Mouse (Mus musculus) adrenal gland, adult 2 months (tissue): ENCODE measurements around the gene Cab39l. TPM values are rescaled to one million over a fixed set of nuclear protein-coding genes. Genes with fewer than 3 reads are reported as not detected.

Source experiments
- DNase-seq: peaks from one replicate; pipeline ENCODE4 v3.0.0; 2021
- polyA plus RNA-seq: library from polyadenylated mRNA; depleted of rRNA; stranded (reverse); fragments of >200 nt; gene quantifications from 2 replicates; pipeline ENCODE4 v1.2.3, GENCODE M21; 2012
- total RNA-seq, 2 experiments: library from RNA; stranded (reverse); gene quantifications; 2 replicates each; pipeline ENCODE4 v1.2.3; 2021

Cab39l gene
- total and polyA plus RNA-seq, 3 experiments, result 5.1 to 45.3 (median 42.0) TPM

DNA sequence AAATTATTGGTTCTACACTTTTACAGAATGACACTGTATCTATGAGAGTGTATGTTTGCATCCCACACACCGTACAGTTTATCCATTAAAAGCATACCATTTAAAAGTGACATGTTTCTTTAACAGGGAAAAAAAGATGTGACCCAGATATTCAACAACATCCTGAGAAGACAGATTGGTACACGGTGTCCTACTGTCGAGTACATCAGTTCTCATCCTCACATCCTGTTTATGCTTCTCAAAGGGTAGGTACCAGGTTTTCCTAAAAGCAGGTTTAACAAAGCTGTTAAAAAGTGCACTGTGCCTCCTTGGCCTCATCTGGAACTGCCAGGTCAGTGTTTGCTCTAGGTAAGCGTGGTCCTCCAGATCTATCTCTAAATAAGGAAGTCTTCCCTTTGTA, 65.4 kb downstream of the Cab39l start:
- DNase-seq, result no peak

DNA sequence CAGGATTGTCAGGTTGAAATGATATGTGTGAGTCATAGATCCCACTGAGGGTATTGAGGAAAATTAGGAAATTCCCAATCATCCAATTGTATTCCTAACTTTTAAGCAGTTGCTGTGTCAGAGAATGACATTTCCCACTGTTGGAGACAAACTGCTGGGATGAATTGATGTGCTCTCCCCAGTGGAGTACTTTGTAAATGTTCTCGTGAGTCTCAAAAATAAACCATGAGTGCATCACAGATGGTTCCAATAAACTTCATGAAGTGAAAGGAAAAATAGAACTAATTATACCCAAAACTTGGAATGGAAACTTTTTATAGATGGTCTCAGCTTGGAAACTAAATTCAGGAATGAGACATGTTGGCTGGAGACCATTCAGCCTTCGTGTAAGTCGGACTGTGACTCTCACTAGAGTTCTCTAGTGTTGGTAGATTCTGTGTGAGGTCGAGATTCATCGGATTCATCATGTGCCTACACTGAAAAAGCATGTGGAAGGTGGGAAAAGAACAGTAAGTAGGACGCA, 73.2 kb downstream of the Cab39l start:
- no peak for DNase-seq

GRCm38 (mm10) chr14:59525843-59526242, 85.1 kb downstream of the Cab39l start:
- DNase-seq, result no peak

- DNase-seq, result no peak
Measured at GRCm38 (mm10) chr14:59530801-59531200, 90.0 kb downstream of the Cab39l start.

- DNase-seq, result no peak
Measured at GRCm38 (mm10) chr14:59532986-59533385, 92.2 kb downstream of the Cab39l start.

GRCm38 (mm10) chr14:59533908-59534307, 93.1 kb downstream of the Cab39l start:
- DNase-seq, result no peak

DNA sequence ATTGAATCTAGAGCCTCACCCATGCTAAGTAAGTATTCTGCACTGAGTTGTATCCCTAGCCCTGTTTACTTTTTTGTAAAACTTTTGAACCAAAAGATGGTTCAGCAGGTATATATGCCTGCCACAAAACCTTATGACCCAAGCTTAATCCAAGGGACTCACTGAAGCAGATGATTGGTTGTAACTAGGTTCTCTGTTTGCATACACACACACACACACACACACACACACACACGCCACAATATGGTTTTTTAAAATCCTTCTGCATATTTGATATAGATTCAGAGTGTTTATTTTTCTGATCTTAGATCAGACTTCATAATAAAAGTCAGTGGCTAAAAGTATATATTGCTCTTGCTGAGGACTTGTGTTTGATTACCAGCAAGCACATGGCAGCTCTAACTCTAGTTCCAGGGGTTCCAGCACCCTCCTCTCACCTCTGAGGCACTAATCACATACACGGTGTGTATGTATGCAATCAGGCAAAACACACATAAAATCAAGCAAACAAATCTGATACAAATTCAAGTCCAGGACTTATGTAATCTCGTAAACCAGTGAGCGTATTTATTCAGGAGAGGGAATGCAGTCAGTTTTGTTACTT, 97.2 kb downstream of the Cab39l start:
- DNase-seq, result no peak

- no peak for DNase-seq
Measured at GRCm38 (mm10) chr14:59540230-59540629, 99.5 kb downstream of the Cab39l start.

DNA sequence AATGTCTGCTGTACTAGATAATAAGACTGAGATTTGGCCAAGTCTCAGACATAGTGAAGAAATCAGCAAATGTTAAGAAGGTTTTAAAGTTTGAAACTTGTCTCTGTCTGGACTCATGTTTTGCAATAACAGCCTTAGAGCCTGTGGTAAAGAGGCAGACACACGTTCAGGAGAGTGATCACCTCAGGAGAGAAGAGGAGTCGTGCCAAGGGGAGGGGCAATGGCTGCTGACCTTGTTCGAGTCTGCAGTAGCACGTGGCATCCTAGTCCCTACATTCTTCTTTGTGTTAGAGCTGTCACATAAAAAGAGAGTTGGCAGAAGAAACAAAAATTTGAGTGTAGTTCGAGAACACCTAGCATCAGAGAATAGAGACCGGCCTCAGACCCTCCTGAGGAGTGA, 100.0 kb downstream of the Cab39l start:
- peak; percentile 68 for DNase-seq

GRCm38 (mm10) chr14:59543158-59543826, 102.5 kb downstream of the Cab39l start:
- no peak for DNase-seq

- no peak for DNase-seq
Measured at GRCm38 (mm10) chr14:59543956-59544355, 103.2 kb downstream of the Cab39l start.

DNA sequence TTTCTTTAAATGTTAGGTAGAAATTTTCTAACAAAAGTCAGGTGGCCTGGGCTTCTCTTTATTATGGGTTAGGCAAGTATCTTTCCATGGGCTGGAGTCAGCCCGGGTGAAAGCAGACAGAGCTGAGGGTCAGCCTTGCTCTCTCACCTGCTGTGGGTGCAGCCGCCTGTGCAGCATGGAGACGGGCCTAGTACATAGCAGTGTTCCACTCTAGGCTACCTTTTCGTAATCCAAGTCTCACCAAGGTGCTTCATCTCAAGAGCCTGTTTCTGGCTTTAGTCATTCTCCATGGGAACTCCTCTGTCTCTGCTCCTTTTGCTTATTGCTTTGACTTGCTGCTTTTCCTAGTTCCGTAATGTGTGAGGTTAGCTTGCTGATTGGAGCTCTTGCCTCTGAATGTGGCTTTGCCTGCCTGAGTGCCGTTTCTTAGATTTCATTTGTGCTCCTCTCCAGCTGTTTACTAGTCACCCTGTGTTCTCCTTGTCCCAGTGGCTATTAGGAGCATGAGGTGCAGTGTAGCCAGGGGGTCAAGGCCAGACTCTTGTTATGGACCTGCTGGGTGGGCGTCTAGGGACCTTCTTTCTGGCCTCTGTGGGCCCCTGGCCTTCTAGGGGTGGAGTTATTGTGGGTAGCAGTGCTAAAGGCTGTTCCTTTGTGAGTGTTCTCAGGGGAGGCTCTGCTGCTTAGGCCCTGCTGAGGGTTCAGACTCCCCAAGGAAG, 105.5 kb downstream of the Cab39l start:
- no peak for DNase-seq

DNA sequence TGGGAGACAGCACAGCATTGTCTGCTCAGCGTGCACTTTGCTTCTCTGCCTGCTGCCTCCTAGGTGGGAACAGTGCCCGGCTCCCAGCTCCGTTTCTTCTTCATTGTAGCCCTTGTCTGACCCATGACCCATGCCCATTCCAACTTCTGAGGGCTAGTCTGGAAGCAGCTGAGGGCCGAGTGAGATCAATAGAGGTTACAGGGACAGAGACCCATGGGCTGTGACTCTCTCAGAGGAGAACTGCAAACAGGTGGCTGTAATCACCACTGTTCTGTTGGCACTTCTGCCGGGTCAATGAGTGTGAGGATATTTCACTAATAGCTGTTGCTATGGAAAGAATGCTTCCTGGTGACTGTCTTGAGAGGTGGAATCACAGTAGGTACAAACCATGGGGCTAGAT, 106.8 kb downstream of the Cab39l start:
- no peak for DNase-seq

DNA sequence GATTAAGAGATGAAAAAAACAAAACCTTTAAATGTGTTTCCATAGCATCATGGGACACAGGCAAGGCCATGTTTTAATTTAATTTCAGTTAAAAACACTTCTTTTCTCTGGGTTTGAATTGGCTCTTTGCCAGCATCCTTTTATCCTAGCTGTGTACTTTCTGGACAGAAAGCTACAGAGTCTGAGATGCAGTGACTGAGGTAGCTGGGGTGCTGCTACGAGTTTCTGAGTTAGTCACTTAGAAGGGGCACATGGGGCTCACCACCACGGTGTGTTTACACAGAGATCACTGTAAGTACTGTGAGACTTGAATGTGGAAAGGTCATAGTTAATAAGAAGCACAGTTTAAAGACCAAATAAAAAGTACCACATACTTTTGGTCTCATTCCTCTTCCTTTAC, 107.8 kb downstream of the Cab39l start:
- DNase-seq, result no peak

- DNase-seq, result peak; percentile 66
Measured at GRCm38 (mm10) chr14:59549106-59549505, 108.3 kb downstream of the Cab39l start.

GRCm38 (mm10) chr14:59550841-59551240, 110.1 kb downstream of the Cab39l start:
- peak; percentile 57 for DNase-seq

DNA sequence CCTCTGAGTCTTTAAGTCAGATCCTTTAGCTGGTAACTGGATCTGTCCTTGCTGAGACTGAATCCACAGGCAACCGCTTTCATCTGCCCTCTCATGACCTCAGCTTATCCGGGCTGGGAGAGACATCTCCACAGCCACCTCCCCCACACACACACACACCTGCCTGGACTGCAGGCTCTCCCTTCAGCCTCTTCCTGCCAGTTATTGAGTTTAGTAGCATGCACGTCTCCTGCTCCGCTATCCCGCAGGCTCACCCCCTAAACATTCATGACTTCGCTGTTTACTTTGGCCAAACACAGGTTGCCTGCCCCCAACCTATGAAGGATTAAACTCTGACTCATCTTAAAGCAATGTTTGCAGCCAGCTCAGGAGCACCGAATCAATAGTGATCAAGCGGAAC, 111.2 kb downstream of the Cab39l start:
- DNase-seq, result no peak

GRCm38 (mm10) chr14:59554025-59554424, 113.3 kb downstream of the Cab39l start:
- no peak for DNase-seq

DNA sequence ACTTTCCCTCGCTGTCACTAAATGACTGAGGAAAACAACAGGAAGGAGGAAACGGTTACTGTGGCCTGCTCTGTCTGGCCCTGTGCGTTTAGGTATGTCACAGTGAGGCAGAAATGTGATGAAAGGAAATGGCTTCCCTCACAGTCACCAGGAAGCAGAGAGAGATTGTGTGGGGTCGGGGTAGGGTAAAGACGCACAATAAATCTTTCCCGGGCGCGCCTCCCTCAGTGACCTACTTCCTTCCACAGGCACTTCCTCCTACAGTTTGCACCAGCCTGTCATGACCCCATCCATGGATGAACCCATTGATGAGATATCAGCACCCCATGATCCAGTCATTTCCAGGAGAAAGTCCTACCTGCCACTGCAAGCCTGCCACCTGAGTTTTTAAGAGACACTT, 114.2 kb downstream of the Cab39l start:
- no peak for DNase-seq

DNA sequence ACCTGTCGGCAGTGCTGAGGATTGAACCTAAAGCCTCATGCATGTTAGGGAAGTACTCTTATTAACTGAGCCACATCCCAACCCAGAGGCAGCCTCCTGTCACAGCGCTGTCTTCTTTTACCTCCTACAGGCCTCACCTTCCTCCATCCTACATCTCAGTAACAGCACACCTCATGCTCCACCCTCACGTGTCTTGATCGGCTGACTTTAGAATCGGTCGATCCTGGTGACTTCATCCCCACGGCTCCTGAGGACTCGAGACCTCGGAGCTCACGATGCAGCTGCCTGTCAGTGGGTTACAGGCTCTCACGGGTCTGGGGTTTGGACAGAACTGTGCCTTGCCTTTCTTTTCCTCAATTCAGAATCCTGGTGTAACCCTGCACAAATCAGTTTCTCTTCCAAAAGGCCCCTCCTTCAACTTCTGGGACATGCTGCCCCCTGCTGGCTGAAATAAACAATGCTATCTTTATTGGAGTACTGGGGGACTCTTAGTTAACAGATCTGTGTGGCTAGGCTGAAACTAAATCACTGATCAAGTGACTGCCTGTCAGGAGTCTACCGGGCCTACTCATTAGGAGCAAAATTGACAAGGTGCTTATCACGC, 115.3 kb downstream of the Cab39l start:
- DNase-seq, result peak; percentile 76

GRCm38 (mm10) chr14:59557071-59557470, 116.3 kb downstream of the Cab39l start:
- DNase-seq, result no peak

GRCm38 (mm10) chr14:59557886-59558285, 117.1 kb downstream of the Cab39l start:
- no peak for DNase-seq

DNA sequence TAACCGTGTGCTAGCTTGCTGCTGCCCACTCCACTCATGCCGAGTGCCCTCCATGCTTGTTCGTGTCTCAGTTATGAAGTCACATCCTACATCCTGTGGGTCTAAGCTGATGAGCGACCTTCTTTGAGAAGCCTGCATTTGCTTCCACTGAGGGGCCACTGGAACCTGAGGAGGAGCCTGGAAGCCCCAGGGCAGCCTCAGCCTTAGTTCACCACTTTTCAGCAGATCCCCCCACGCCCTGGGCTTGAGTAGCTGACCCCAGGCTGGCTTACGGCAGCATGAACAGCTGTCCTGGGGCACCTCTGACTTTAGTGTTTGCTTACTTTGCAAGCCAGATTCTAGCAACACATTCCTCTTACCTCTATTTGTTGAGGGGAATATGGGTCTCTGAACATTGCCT, 126.0 kb downstream of the Cab39l start:
- DNase-seq, result no peak
